Mouse (Mus musculus): Measurements from ENCODE around the gene Rilp. TPM values are rescaled to one million over a fixed set of nuclear protein-coding genes. Genes with fewer than 3 reads are reported as not detected.

Gene Rilp
- polyA plus RNA-seq, 1 experiment from 2014 or later, result 1.5 TPM

GRCm38 (mm10) chr11:75537491-75538183 lies 27.7 kb downstream of the Rilp start:
- Histone ChIP-seq H3K27me3 (no peaks in the 10 kb centered on the region), H3K4me2 (0 out of 2 replicates have a peak overlapping the region, but pooled peaks have one; percentile 15), H3K4me1 (replicated peaks) (peaks cover 77% of the 10 kb centered on the region), H3K9me3 (no peaks in the 10 kb centered on the region), H3K36me3 (peaks cover 8% of the 10 kb centered on the region; the same call in 1 of the 2 replicates), H3K4me3 (no peak overlapping the region), H3K9ac (peak overlapping the region; percentile 60), H3K27ac (peak overlapping the region; percentile 60)
- 42% methylated on average over 11 of the region's 11 CpGs for WGBS
- ATAC-seq (ENCODE audit: low FRiP score), result no peak

- Histone ChIP-seq H3K4me2 (0 out of 2 replicates have a peak overlapping the region, but pooled peaks have one; percentile 15), H3K9me3 (no peaks in the 10 kb centered on the region), H3K36me3 (peaks cover 13% of the 10 kb centered on the region), H3K4me1 (replicated peaks) (peaks cover 69% of the 10 kb centered on the region), H3K9ac (peak overlapping the region; percentile 60), H3K27me3 (no peaks in the 10 kb centered on the region), H3K4me3 (no peak overlapping the region), H3K27ac (peak overlapping the region; percentile 60)
- WGBS, result 64% methylated on average over 9 of the region's 9 CpGs
- ATAC-seq (ENCODE audit: low FRiP score), result no peak
These were observed 28.5 kb downstream of the Rilp start for GRCm38 (mm10) chr11:75538184-75538969.

- Histone ChIP-seq H3K4me3 (no peak overlapping the region), H3K4me2 (no peak overlapping the region), H3K27me3 (no peaks in the 10 kb centered on the region), H3K4me1 (replicated peaks) (peaks cover 64% of the 10 kb centered on the region), H3K9me3 (no peaks in the 10 kb centered on the region), H3K36me3 (peaks cover 14% of the 10 kb centered on the region), H3K27ac (peak overlapping the region; percentile 60; the same call in 1 of the 2 replicates), H3K9ac (no peak overlapping the region)
- WGBS, result 90% methylated on average over 13 of the region's 13 CpGs
- ATAC-seq (ENCODE audit: low FRiP score), result no peak
These were observed 29.0 kb downstream of the Rilp start for GRCm38 (mm10) chr11:75538970-75539299.

- Histone ChIP-seq H3K4me1 (replicated peaks) (peaks cover 51% of the 10 kb centered on the region), H3K9ac (0 out of 2 replicates have a peak overlapping the region, but pooled peaks have one; percentile 29), H3K4me3 (no peak overlapping the region), H3K36me3 (peaks cover 26% of the 10 kb centered on the region), H3K27me3 (no peaks in the 10 kb centered on the region), H3K4me2 (no peak overlapping the region), H3K27ac (peak overlapping the region; percentile 40; the same call in 1 of the 2 replicates), H3K9me3 (no peaks in the 10 kb centered on the region)
- no peak for ATAC-seq (ENCODE audit: low FRiP score)
- WGBS, result 93% methylated on average over 8 of the region's 8 CpGs
These were observed 30.3 kb downstream of the Rilp start for GRCm38 (mm10) chr11:75540209-75540608.

- 0 out of 2 replicates have a peak overlapping the region, but pooled peaks have one; percentile 29 for H3K9ac ChIP-seq
- peaks cover 44% of the 10 kb centered on the region for H3K4me1 ChIP-seq (replicated peaks)
- H3K4me3 ChIP-seq, result no peak overlapping the region
- peak overlapping the region; percentile 40 for H3K27ac ChIP-seq
- no peak overlapping the region for H3K4me2 ChIP-seq
- WGBS, result 75% methylated on average over 19 of the region's 19 CpGs
- no peaks in the 10 kb centered on the region for H3K9me3 ChIP-seq
- H3K36me3 ChIP-seq, result peaks cover 33% of the 10 kb centered on the region
- no peaks in the 10 kb centered on the region for H3K27me3 ChIP-seq
- ATAC-seq (ENCODE audit: low FRiP score), result no peak
These were observed 31.1 kb downstream of the Rilp start for GRCm38 (mm10) chr11:75540710-75541581.

GRCm38 (mm10) chr11:75544713-75545112 lies 34.8 kb downstream of the Rilp start:
- Histone ChIP-seq H3K36me3 (peaks cover 54% of the 10 kb centered on the region), H3K9ac (no peak overlapping the region), H3K27ac (no peak overlapping the region), H3K4me1 (replicated peaks) (peaks cover 23% of the 10 kb centered on the region), H3K27me3 (no peaks in the 10 kb centered on the region), H3K4me3 (no peak overlapping the region), H3K4me2 (no peak overlapping the region), H3K9me3 (no peaks in the 10 kb centered on the region)
- ATAC-seq (ENCODE audit: low FRiP score), result no peak
- 88% methylated on average over 9 of the region's 9 CpGs for WGBS

GRCm38 (mm10) chr11:75546057-75546456 lies 36.2 kb downstream of the Rilp start:
- Histone ChIP-seq H3K27me3 (no peaks in the 10 kb centered on the region), H3K27ac (0 out of 2 replicates have a peak overlapping the region, but pooled peaks have one; percentile 30), H3K4me1 (replicated peaks) (peaks cover 25% of the 10 kb centered on the region), H3K36me3 (peaks cover 47% of the 10 kb centered on the region), H3K4me2 (no peak overlapping the region), H3K9me3 (no peaks in the 10 kb centered on the region), H3K4me3 (no peak overlapping the region), H3K9ac (no peak overlapping the region)
- 81% methylated on average over 4 of the region's 4 CpGs for WGBS
- no peak for ATAC-seq (ENCODE audit: low FRiP score)

- Histone ChIP-seq H3K27ac (peak overlapping the region; percentile 72), H3K9ac (no peak overlapping the region)
These were observed 39.8 kb downstream of the Rilp start for GRCm38 (mm10) chr11:75549658-75550111.

GRCm38 (mm10) chr11:75550200-75550946 lies 40.5 kb downstream of the Rilp start:
- Histone ChIP-seq H3K27me3 (no peaks in the 10 kb centered on the region), H3K4me1 (replicated peaks) (peaks cover 40% of the 10 kb centered on the region), H3K9me3 (no peaks in the 10 kb centered on the region), H3K36me3 (peaks cover 40% of the 10 kb centered on the region), H3K4me3 (no peak overlapping the region), H3K9ac (peak overlapping the region; percentile 35; the same call in 1 of the 2 replicates), H3K27ac (peak overlapping the region; percentile 72), H3K4me2 (no peak overlapping the region)
- 40% methylated on average over 12 of the region's 12 CpGs for WGBS
- ATAC-seq (ENCODE audit: low FRiP score), result peak; percentile 74

More at GRCm38 (mm10) chr11:75549658-75550111, 39.8 kb downstream of the Rilp start:
- Histone ChIP-seq H3K4me1 (replicated peaks) (peaks cover 40% of the 10 kb centered on the region), H3K36me3 (peaks cover 46% of the 10 kb centered on the region), H3K27me3 (no peaks in the 10 kb centered on the region), H3K9me3 (no peaks in the 10 kb centered on the region), H3K4me3 (no peak overlapping the region), H3K4me2 (no peak overlapping the region)
- 48% methylated on average over 5 of the region's 5 CpGs for WGBS
- ATAC-seq (ENCODE audit: low FRiP score), result no peak

GRCm38 (mm10) chr11:75551321-75551720 lies 41.4 kb downstream of the Rilp start:
- ATAC-seq (ENCODE audit: low FRiP score), result no peak
- Histone ChIP-seq H3K4me2 (no peak overlapping the region), H3K27me3 (no peaks in the 10 kb centered on the region), H3K4me3 (no peak overlapping the region), H3K27ac (peak overlapping the region; percentile 58; the same call in 1 of the 2 replicates), H3K9ac (peak overlapping the region; percentile 40; the same call in 1 of the 2 replicates), H3K36me3 (peaks cover 30% of the 10 kb centered on the region), H3K9me3 (no peaks in the 10 kb centered on the region), H3K4me1 (replicated peaks) (peaks cover 38% of the 10 kb centered on the region)
- WGBS, result 81% methylated on average over 5 of the region's 5 CpGs

- no peak for ATAC-seq (ENCODE audit: low FRiP score)
- Histone ChIP-seq H3K27ac (peak overlapping the region; percentile 40), H3K36me3 (peaks cover 30% of the 10 kb centered on the region), H3K4me3 (no peak overlapping the region), H3K4me1 (replicated peaks) (peaks cover 38% of the 10 kb centered on the region), H3K9ac (peak overlapping the region; percentile 53), H3K9me3 (no peaks in the 10 kb centered on the region), H3K27me3 (no peaks in the 10 kb centered on the region), H3K4me2 (no peak overlapping the region)
- WGBS, result 68% methylated on average over 9 of the region's 9 CpGs
These were observed 42.1 kb downstream of the Rilp start for GRCm38 (mm10) chr11:75551961-75552441.

Data from hindbrain, embryonic 13.5 days (tissue).